Mouse (Mus musculus) midbrain, postnatal 0 days (tissue): ENCODE results near the gene Plcxd2. TPM values are rescaled to one million over a fixed set of nuclear protein-coding genes. Genes with fewer than 3 reads are reported as not detected.

Source experiments
- ATAC-seq: fragments of 200-750 bp; cut with Nextera tagmentation; 2 replicates; pipeline ENCODE4 v1.8.0; 2017; ENCODE audit warnings: moderate number of reproducible peaks, mild to moderate bottlenecking, moderate TSS enrichment, moderate library complexity; ENCODE audit not compliant: low FRiP score
- DNase-seq: peaks from one replicate; pipeline ENCODE4 v3.0.0-alpha.2; 2015; ENCODE audit warnings: low spot score
- H3K27ac ChIP-seq: fragments of 300-500 bp; sonication (generic); 2 replicates; pipeline ENCODE4 v1.5.1; 2014; ENCODE audit warnings: low read depth, mild to moderate bottlenecking, low read length, mixed read lengths
- H3K27me3 ChIP-seq: fragments of 300-500 bp; sonication (generic); 2 replicates; pipeline ENCODE4 v1.6.1; 2014; ENCODE audit warnings: low read length, control low read depth, mixed read lengths; ENCODE audit not compliant: insufficient read depth
- H3K36me3 ChIP-seq: fragments of 300-500 bp; sonication (generic); 2 replicates; pipeline ENCODE4 v1.6.1; 2014; ENCODE audit warnings: low read length, control low read depth, mixed read lengths; ENCODE audit not compliant: insufficient read depth
- H3K4me1 ChIP-seq: fragments of 300-500 bp; sonication (generic); 2 replicates; pipeline ENCODE4 v1.6.1; 2014; ENCODE audit warnings: mild to moderate bottlenecking, control low read depth, antibody characterized with exemption, low read length, mixed read lengths; ENCODE audit not compliant: insufficient read depth
- H3K4me2 ChIP-seq: fragments of 300-500 bp; sonication (generic); 2 replicates; pipeline ENCODE4 v1.6.1; 2014; ENCODE audit warnings: low read depth, mild to moderate bottlenecking, low read length, mixed read lengths; ENCODE audit not compliant: poor library complexity, severe bottlenecking
- H3K4me3 ChIP-seq: fragments of 300-500 bp; sonication (generic); 2 replicates; pipeline ENCODE4 v1.5.1; 2014; ENCODE audit warnings: low read depth, mild to moderate bottlenecking, low read length, moderate library complexity
- H3K9ac ChIP-seq: fragments of 300-500 bp; sonication (generic); replicated peaks from 2 replicates; pipeline ENCODE4 v1.6.1; 2014; ENCODE audit warnings: mild to moderate bottlenecking, low read length, moderate library complexity, mixed read lengths; ENCODE audit not compliant: poor library complexity, severe bottlenecking
- H3K9me3 ChIP-seq: fragments of 300-500 bp; sonication (generic); 2 replicates; pipeline ENCODE4 v1.6.1; 2016; ENCODE audit warnings: low read length, control low read depth
- CTCF ChIP-seq: IDR thresholded peaks from 2 replicates; pipeline ENCODE4 v1.5.1; 2016; ENCODE audit warnings: antibody characterized with exemption, mild to moderate bottlenecking
- WGBS: fragments of 180-500 bp; shearing (Covaris S2); extraction: QIAGEN DNeasy Blood & Tissue Kit; methylation state at CpG from one replicate; pipeline ENCODE4 v1.1.7; 2014; 5-methylcytosine and 5-hydroxymethylcytosine counted together
- polyA plus RNA-seq: library from polyadenylated mRNA; unstranded; fragments of >200 nt; fragmentation: Nextera tagmentation; extraction: Ambion mirVana; gene quantifications from 2 replicates; pipeline ENCODE4 v1.2.1, GENCODE M21; 2015
- total RNA-seq: library from RNA; depleted of rRNA; stranded (reverse); fragments of >200 nt; gene quantifications from 2 replicates; pipeline ENCODE4 v1.2.3, GENCODE M21; 2014

Gene Plcxd2
- total and polyA plus RNA-seq, 2 experiments from 2014 or later = 12.9 to 41.5 TPM

GRCm38 (mm10) chr16:45945174-45945631 lies 64.8 kb downstream of the Plcxd2 start:
- no peaks in the 10 kb centered on the region for H3K27me3 ChIP-seq
- ATAC-seq (no peak), DNase-seq (no peak)
- H3K4me3 ChIP-seq = no peak overlapping the region
- H3K27ac ChIP-seq = no peak overlapping the region
- H3K9me3 ChIP-seq = no peaks in the 10 kb centered on the region
- no peak for TF ChIP-seq CTCF
- H3K4me2 ChIP-seq = no peak overlapping the region
- H3K36me3 ChIP-seq = no peaks in the 10 kb centered on the region
- H3K4me1 ChIP-seq = no peaks in the 10 kb centered on the region
- no peak overlapping the region for H3K9ac ChIP-seq
- 63% methylated on average over 11 of the region's 11 CpGs for WGBS

DNA sequence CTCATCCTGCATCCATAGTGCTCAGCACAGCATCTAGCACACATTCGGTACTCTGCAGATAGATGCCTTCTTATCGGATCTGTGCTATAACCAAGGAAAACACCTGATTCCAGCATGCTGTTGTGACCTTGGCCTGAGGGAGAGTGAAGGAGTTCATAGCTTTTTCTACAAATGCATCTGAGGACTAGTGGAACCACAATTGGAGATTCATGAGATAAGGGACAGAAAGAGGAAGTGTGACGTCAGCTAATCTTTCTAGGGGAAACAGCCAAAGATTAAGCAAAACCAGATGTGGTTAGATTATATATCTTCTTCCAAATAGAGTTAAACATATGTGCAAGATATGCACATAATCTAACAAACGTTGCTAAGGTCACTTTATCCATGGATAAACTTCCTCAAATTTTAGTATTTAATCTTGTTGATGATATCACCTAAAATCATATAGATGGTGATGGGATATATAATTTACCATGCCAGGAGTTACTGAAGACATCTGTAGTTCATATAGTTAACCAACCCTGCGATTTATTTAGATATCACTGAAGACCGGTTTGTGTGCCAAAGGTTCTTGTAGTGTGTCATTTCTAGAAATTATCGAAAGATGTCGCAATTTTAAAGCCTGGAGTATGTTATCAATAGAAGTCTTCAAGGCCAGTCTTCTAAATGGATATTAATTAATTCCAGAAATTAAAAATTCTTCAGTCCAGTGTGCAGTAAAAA lies 67.7 kb downstream of the Plcxd2 start:
- Histone ChIP-seq H3K4me2 (no peak overlapping the region), H3K27ac (no peak overlapping the region), H3K9ac (no peak overlapping the region), H3K9me3 (no peaks in the 10 kb centered on the region), H3K4me1 (no peaks in the 10 kb centered on the region), H3K36me3 (no peaks in the 10 kb centered on the region), H3K4me3 (no peak overlapping the region), H3K27me3 (no peaks in the 10 kb centered on the region)
- ATAC-seq (no peak), DNase-seq (no peak)
- WGBS = 91% methylated on average over 8 of the region's 8 CpGs
- TF ChIP-seq CTCF = no peak

- Histone ChIP-seq H3K9me3 (no peaks in the 10 kb centered on the region), H3K9ac (no peak overlapping the region), H3K4me3 (no peak overlapping the region), H3K4me1 (no peaks in the 10 kb centered on the region), H3K27ac (no peak overlapping the region), H3K4me2 (no peak overlapping the region), H3K36me3 (no peaks in the 10 kb centered on the region), H3K27me3 (no peaks in the 10 kb centered on the region)
- WGBS = 81% methylated on average over 2 of the region's 2 CpGs
- ATAC-seq = no peak
- no peak for DNase-seq
- TF ChIP-seq CTCF = no peak
These were observed 69.3 kb downstream of the Plcxd2 start for GRCm38 (mm10) chr16:45940701-45941100.

GRCm38 (mm10) chr16:45939436-45939835 lies 70.6 kb downstream of the Plcxd2 start:
- Histone ChIP-seq H3K4me1 (no peaks in the 10 kb centered on the region), H3K4me3 (no peak overlapping the region), H3K36me3 (no peaks in the 10 kb centered on the region), H3K9ac (no peak overlapping the region), H3K9me3 (no peaks in the 10 kb centered on the region), H3K27ac (no peak overlapping the region), H3K27me3 (no peaks in the 10 kb centered on the region), H3K4me2 (no peak overlapping the region)
- ATAC-seq (no peak), DNase-seq (no peak)
- peak; percentile 24; the same call in 1 of the 2 replicates for TF ChIP-seq CTCF
- WGBS = 95% methylated on average over 3 of the region's 3 CpGs

- WGBS = 78% methylated on average over 2 of the region's 2 CpGs
- DNase-seq = no peak
- H3K4me2 ChIP-seq = no peak overlapping the region
These were observed 72.6 kb downstream of the Plcxd2 start for GRCm38 (mm10) chr16:45937381-45937780.

DNA sequence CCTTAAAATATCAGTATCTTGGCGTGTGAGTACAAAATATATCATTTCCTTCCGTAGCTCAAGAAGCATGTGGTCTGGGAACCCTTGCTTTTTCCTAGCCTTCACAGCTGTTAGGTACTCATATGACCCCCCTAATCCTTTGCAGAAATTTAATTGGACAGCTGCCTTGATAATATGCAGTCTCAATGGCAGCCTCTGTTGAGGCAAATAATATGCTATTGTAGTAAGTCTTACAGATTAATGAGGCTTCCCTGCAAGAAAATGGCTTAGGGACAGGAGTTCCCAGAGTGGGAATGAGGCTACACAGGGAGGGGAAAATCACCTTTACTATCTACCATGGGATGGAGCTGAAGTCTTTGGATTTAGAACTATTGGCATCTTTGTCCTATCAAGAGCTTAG lies 73.5 kb downstream of the Plcxd2 start:
- Histone ChIP-seq H3K36me3 (no peaks in the 10 kb centered on the region), H3K4me2 (no peak overlapping the region), H3K4me3 (no peak overlapping the region), H3K27ac (no peak overlapping the region), H3K4me1 (no peaks in the 10 kb centered on the region), H3K9ac (no peak overlapping the region), H3K9me3 (no peaks in the 10 kb centered on the region), H3K27me3 (no peaks in the 10 kb centered on the region)
- TF ChIP-seq CTCF = no peak
- 41% methylated on average over 2 of the region's 2 CpGs for WGBS
- ATAC-seq (no peak), DNase-seq (no peak)

More at GRCm38 (mm10) chr16:45937381-45937780, 72.6 kb downstream of the Plcxd2 start:
- Histone ChIP-seq H3K36me3 (no peaks in the 10 kb centered on the region), H3K4me3 (no peak overlapping the region), H3K27ac (no peak overlapping the region), H3K9ac (no peak overlapping the region), H3K27me3 (no peaks in the 10 kb centered on the region), H3K9me3 (no peaks in the 10 kb centered on the region), H3K4me1 (no peaks in the 10 kb centered on the region)
- no peak for TF ChIP-seq CTCF
- no peak for ATAC-seq
